Comparison of ENCODE assay signal across 29 mouse cellular contexts in the genomic region with DNA sequence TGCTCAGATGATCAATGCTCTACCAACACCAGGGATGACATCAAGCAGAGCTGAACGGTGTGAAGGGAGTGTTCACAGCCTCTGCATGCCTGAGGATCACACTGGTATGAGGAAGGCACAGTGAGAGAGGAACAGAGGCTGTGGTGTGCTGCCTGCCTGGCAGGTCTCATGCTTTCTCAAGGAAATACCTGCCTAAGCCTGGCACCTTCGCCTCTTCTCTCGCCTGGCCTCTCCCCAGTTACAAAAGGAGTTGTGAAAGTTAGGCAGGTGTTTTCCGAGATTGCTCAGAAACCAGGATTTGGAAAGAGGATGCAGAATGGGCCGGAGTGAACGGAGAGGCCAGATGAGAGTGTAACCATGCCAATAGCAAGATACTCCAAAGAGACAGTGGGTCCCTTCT.
A peak's percentile ranks its signal among the peaks of the same experiment; 100 is the strongest.
DNase-seq lines count a peak whose midpoint lies in the region; ATAC-seq and TF ChIP-seq lines count a peak whose summit lies in the region.
"Had no signal": no experiment of that assay in that cellular context is flagged by ENCODE, and none has a peak within 500 bp of the region (broad histone marks: within the 10 kb centered on the region; RNA-seq: fewer than 3 reads in every experiment).

No protein-coding gene starts in this region.

- no peak overlapping the region for H3K4me2 ChIP-seq in kidney, embryonic 15.5 days
- H3K4me2 ChIP-seq: embryonic facial prominence, embryonic 12.5 days; forebrain, embryonic 15.5 days; heart, embryonic 13.5 days; hindbrain, embryonic 12.5 days; midbrain, embryonic 13.5 days; neural tube, embryonic 13.5 days had no signal

- no peak overlapping the region for H3K27ac ChIP-seq in kidney, embryonic 15.5 days
- H3K27ac ChIP-seq in bone marrow, adult 2 months (ENCODE audit: control insufficient read depth, insufficient read depth, low read depth, low read length, poor library complexity): no peak overlapping the region
- no peak overlapping the region for H3K27ac ChIP-seq in cerebellum, adult 2 months (ENCODE audit: insufficient read depth, low read length)
- H3K27ac ChIP-seq: embryonic facial prominence, embryonic 12.5 days; forebrain, embryonic 10.5 days; forebrain, embryonic 15.5 days; heart, embryonic 13.5 days; hindbrain, embryonic 12.5 days; layer of hippocampus, adult 2 months; liver, embryonic 14.5 days; midbrain, embryonic 13.5 days; neural tube, embryonic 13.5 days had no signal

- no peak overlapping the region for H3K4me3 ChIP-seq in kidney, embryonic 15.5 days (replicated peaks)
- no peak overlapping the region for H3K4me3 ChIP-seq in bone marrow, adult 2 months (replicated peaks; ENCODE audit: control insufficient read depth, low read depth, low read length)
- H3K4me3 ChIP-seq in cerebellum, adult 2 months (replicated peaks; ENCODE audit: insufficient read depth, low read depth, low read length): no peak overlapping the region
- H3K4me3 ChIP-seq: embryonic facial prominence, embryonic 12.5 days; forebrain, embryonic 10.5 days; forebrain, embryonic 15.5 days; heart, embryonic 13.5 days; hindbrain, embryonic 12.5 days; layer of hippocampus, adult 2 months; midbrain, embryonic 13.5 days; neural tube, embryonic 13.5 days had no signal

- H3K27me3 ChIP-seq in kidney, embryonic 15.5 days: no peaks in the 10 kb centered on the region
- H3K27me3 ChIP-seq in cerebellum, adult 2 months (ENCODE audit: control insufficient read depth, insufficient read depth, low read length): no peaks in the 10 kb centered on the region
- H3K27me3 ChIP-seq: CH12.LX; embryonic facial prominence, embryonic 12.5 days; forebrain, embryonic 15.5 days; heart, embryonic 13.5 days; hindbrain, embryonic 12.5 days; midbrain, embryonic 13.5 days; neural tube, embryonic 13.5 days had no signal

- H3K4me1 ChIP-seq in kidney, embryonic 15.5 days: peaks cover 27% of the 10 kb centered on the region
- H3K4me1 ChIP-seq in bone marrow, adult 2 months (ENCODE audit: control insufficient read depth, insufficient read depth, low read length): peaks cover 6% of the 10 kb centered on the region; the same call in 1 of the 2 replicates
- H3K4me1 ChIP-seq in cerebellum, adult 2 months (ENCODE audit: control insufficient read depth, insufficient read depth, low read length): peaks cover 51% of the 10 kb centered on the region
- H3K4me1 ChIP-seq: forebrain, embryonic 15.5 days; hindbrain, embryonic 12.5 days had no signal

- no peak for TF ChIP-seq POLR2A in bone marrow, adult 2 months (IDR thresholded peaks at IDR 0.05; ENCODE audit: borderline replicate concordance, control insufficient read depth, low read depth, low read length)
- TF ChIP-seq POLR2A in cerebellum, adult 2 months (IDR thresholded peaks at IDR 0.05; ENCODE audit: borderline replicate concordance, insufficient read depth, low read length): no peak

- ATAC-seq in kidney, embryonic 15.5 days (replicated peaks; ENCODE audit: low FRiP score): no peak
- no peak for ATAC-seq in inflammation-experienced regulatory T-cells, adult 6 months
- ATAC-seq: activated CD4-positive, CD25-positive, alpha-beta regulatory T cell, adult 4 months; forebrain, embryonic 15.5 days; midbrain, embryonic 13.5 days had no signal

- 85% methylated on average over 6 of the region's 6 CpGs for WGBS in kidney, embryonic 15.5 days
- 80% methylated on average over 6 of the region's 6 CpGs for WGBS in bone marrow, adult 2 months
- WGBS in cerebellum, adult 2 months: 79% methylated on average over 6 of the region's 6 CpGs

- H3K9ac ChIP-seq in kidney, embryonic 15.5 days: no peak overlapping the region
- H3K9ac ChIP-seq: embryonic facial prominence, embryonic 12.5 days; forebrain, embryonic 15.5 days; heart, embryonic 13.5 days; hindbrain, embryonic 12.5 days; liver, embryonic 14.5 days; midbrain, embryonic 13.5 days; neural tube, embryonic 13.5 days had no signal

- intact Hi-C loops in heart, postnatal 14 days (cut with DNase I): no loop called here

- H3K9me3 ChIP-seq in kidney, embryonic 15.5 days (replicated peaks): no peaks in the 10 kb centered on the region
- H3K9me3 ChIP-seq: embryonic facial prominence, embryonic 12.5 days; forebrain, embryonic 10.5 days; forebrain, embryonic 15.5 days; heart, embryonic 13.5 days; hindbrain, embryonic 12.5 days; midbrain, embryonic 13.5 days; neural tube, embryonic 13.5 days had no signal

- no peaks in the 10 kb centered on the region for H3K36me3 ChIP-seq in kidney, embryonic 15.5 days
- H3K36me3 ChIP-seq: embryonic facial prominence, embryonic 12.5 days; forebrain, embryonic 15.5 days; heart, embryonic 13.5 days; hindbrain, embryonic 12.5 days had no signal

- peak; percentile 88 for DNase-seq in heart, adult 11 months
- no peak for DNase-seq in heart, postnatal 14 days
- peak; percentile 3 for DNase-seq in kidney, postnatal 14 days
- DNase-seq in lung, postnatal 25 days (ENCODE audit: low spot score): peak; percentile 61
- DNase-seq in cerebellum, adult 2 months: no peak
- DNase-seq: adrenal gland, adult 2 months; cerebellum, adult 9-10 months; embryo, embryonic 11 days; gastrocnemius, postnatal 36 days; heart, postnatal 36 days; kidney, adult 9 months; kidney, postnatal 36 days; layer of hippocampus, postnatal 36 days; left cerebral cortex, postnatal 4 days; thymus, postnatal 14 days had no signal

- peak; percentile 10; the same call in 1 of the 2 replicates for TF ChIP-seq CTCF in bone marrow, adult 2 months (IDR thresholded peaks at IDR 0.05; ENCODE audit: control insufficient read depth, insufficient read depth, low read length)
- no peak for TF ChIP-seq CTCF in cerebellum, adult 2 months (IDR thresholded peaks at IDR 0.05; ENCODE audit: borderline replicate concordance, insufficient read depth, low read depth, low read length)

Comparison
In these comparisons a context has a peak if more than half of its experiments do, and no peak if none do; other contexts are left out.
1. DNase-seq: peak in heart, adult 11 months (single experiment), kidney, postnatal 14 days (single experiment) and lung, postnatal 25 days (single experiment); none in heart, postnatal 14 days (0 of 2) and cerebellum, adult 2 months (0 of 2).